Mouse (Mus musculus) spleen, adult 2 months (tissue): ENCODE measurements at regions not wholly inside any gene's neighbourhood (a gene's known extent, or its start where the extent isn't known, plus 50 kb on each side); places are given as distances from the start of the nearest gene placed in this dataset.

Experiments used
- DNase-seq, 2 experiments: peaks; one replicate each; pipeline versions ENCODE4 v3.0.0 to v3.0.0-alpha.2; 2012 to 2021; ENCODE audit warnings: low spot score in 2 of 2, low read depth in 1 of 2
- H3K27ac ChIP-seq: fragments of 200-500 bp; 2 replicates; pipeline ENCODE4 v1.5.1; 2012; ENCODE audit warnings: low read length, inconsistent platforms; ENCODE audit not compliant: insufficient read depth
- H3K27me3 ChIP-seq: fragments of 200-500 bp; 2 replicates; pipeline ENCODE4 v1.6.1; 2012; ENCODE audit warnings: mild to moderate bottlenecking, moderate library complexity, low read length, inconsistent platforms; ENCODE audit not compliant: control insufficient read depth, insufficient read depth
- H3K36me3 ChIP-seq: fragments of 200-500 bp; 2 replicates; pipeline ENCODE4 v1.6.1; 2012; ENCODE audit warnings: mild to moderate bottlenecking, low read length, inconsistent platforms; ENCODE audit not compliant: control insufficient read depth, insufficient read depth
- H3K4me1 ChIP-seq: fragments of 200-500 bp; 2 replicates; pipeline ENCODE4 v1.6.1; 2011; ENCODE audit warnings: inconsistent platforms; ENCODE audit not compliant: control insufficient read depth, insufficient read depth, insufficient read length
- H3K4me3 ChIP-seq: fragments of 200-500 bp; 2 replicates; pipeline ENCODE4 v1.5.1; 2011; ENCODE audit warnings: mild to moderate bottlenecking, inconsistent platforms; ENCODE audit not compliant: insufficient read depth, insufficient read length; ENCODE audit errors: extremely low read depth
- CTCF ChIP-seq: fragments of 200-500 bp; IDR thresholded peaks from 2 replicates; pipeline ENCODE4 v1.5.1; 2011; ENCODE audit warnings: mild to moderate bottlenecking, inconsistent platforms; ENCODE audit not compliant: insufficient read depth, insufficient read length, insufficient replicate concordance; ENCODE audit errors: extremely low read depth
- POLR2A ChIP-seq: fragments of 200-500 bp; IDR thresholded peaks from 2 replicates; pipeline ENCODE4 v1.6.1; 2011; ENCODE audit warnings: low read depth, low read length, inconsistent platforms
- WGBS: fragments of 180-500 bp; shearing (Covaris S2); methylation state at CpG from one replicate; pipeline ENCODE4 v1.1.7; 2018; 5-methylcytosine and 5-hydroxymethylcytosine counted together

DNA sequence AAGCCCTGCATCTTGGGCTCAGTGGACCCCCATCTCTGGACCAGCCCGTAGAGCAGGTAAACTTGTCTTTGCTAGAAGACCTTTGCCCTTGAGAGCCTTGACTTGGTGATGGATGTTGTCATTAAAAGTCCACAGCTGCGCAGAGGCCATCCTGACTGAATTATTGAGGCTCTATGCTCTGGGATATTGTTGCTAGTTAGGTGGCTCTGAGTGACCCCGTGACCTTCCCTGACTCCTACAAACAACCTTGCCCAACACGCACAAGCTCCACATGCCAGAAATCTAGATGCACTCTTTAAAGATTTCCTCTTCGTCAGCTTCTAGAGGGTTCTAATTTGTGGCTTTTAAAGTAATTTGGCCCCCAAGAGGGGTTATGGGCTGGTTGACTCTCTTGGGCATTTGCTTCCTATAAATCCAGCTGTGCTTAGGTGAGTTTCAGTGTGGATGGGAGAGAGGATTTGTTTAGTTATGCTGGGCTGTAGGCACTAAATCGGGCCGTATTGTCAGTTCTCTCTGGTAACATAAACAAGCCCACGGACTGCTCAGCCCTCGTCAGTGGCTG lies 63.6 kb upstream of the Shisa3 start:
- H3K27ac ChIP-seq = no peak overlapping the region
- TF ChIP-seq CTCF = no peak
- no peak for TF ChIP-seq POLR2A
- 85% methylated on average over 9 of the region's 9 CpGs for WGBS

DNA sequence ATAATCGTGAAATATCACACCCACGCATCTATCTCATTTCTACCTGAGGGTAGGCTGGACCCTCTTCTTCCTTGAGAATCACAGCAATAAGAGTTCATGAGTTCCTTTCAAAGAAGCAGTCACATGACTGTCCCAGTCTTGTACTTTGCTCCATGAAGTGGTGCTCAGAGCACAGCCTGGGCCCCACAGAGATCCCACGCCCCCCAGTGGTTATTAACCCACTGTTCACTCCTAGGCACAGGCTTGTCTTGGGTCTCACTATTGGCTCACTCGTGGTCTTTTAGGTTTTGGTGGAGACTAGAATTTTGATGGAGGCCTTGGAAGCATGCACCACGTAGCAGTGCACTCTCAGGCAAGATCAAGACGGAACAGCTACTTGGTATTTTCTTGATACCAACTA lies 57.4 kb upstream of the Shisa3 start:
- Histone ChIP-seq H3K27me3 (no peaks in the 10 kb centered on the region), H3K27ac (no peak overlapping the region), H3K4me1 (no peaks in the 10 kb centered on the region), H3K36me3 (no peaks in the 10 kb centered on the region), H3K4me3 (no peak overlapping the region)
- WGBS = 91% methylated on average over 6 of the region's 6 CpGs
- TF ChIP-seq CTCF = no peak
- no peak for TF ChIP-seq POLR2A
- DNase-seq = no peak

More for the DNA sequence above, 63.6 kb upstream of the Shisa3 start:
- Histone ChIP-seq H3K27me3 (no peaks in the 10 kb centered on the region), H3K4me1 (no peaks in the 10 kb centered on the region), H3K4me3 (no peak overlapping the region), H3K36me3 (no peaks in the 10 kb centered on the region)
- no peak for DNase-seq

GRCm38 (mm10) chr5:67551668-67552390 lies 55.9 kb upstream of the Shisa3 start:
- 86% methylated on average over 6 of the region's 6 CpGs for WGBS

GRCm38 (mm10) chr5:67552865-67553264 lies 54.8 kb upstream of the Shisa3 start:
- WGBS = 62% methylated on average over 2 of the region's 2 CpGs
- Histone ChIP-seq H3K4me1 (no peaks in the 10 kb centered on the region), H3K36me3 (no peaks in the 10 kb centered on the region), H3K27ac (no peak overlapping the region), H3K27me3 (no peaks in the 10 kb centered on the region), H3K4me3 (no peak overlapping the region)
- DNase-seq = no peak
- no peak for TF ChIP-seq POLR2A
- TF ChIP-seq CTCF = no peak

More at GRCm38 (mm10) chr5:67551668-67552390, 55.9 kb upstream of the Shisa3 start:
- Histone ChIP-seq H3K4me3 (no peak overlapping the region), H3K27me3 (no peaks in the 10 kb centered on the region), H3K27ac (no peak overlapping the region), H3K36me3 (no peaks in the 10 kb centered on the region), H3K4me1 (no peaks in the 10 kb centered on the region)
- TF ChIP-seq POLR2A (no peak), CTCF (no peak)
- DNase-seq = no peak
